In the genomic region with DNA sequence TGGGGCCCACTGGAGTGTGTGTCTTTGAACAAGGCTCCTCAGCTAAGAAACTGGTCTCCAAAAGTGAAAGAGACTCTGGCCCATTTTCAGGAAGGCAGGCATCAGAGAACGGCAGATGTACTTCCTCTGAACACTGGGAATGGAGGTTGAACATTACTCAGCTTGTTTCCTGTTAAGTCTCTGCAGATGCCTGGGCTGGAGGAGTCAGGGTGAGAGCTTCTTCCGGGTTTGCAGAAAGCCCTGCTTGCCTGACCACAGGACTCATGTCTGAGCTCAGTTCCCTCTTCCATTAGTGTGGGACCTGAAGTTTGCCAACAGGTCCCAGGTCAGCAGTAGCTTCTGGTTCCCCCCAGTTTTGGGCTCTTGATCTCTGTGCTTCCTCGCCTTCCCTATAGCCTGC, we compare ENCODE assay signal across 9 mouse cellular contexts. TPM values are rescaled to one million over a fixed set of nuclear protein-coding genes. Genes with fewer than 3 reads are reported as not detected.
DNase-seq lines count a peak whose midpoint lies in the region.
"Had no signal": no experiment of that assay in that cellular context is flagged by ENCODE, and none has a peak within 500 bp of the region (broad histone marks: within the 10 kb centered on the region; RNA-seq: fewer than 3 reads in every experiment).

Gene Nlrp1a (minus strand): TSS at position 44 of the 400 bp plus-strand sequence.

- intact Hi-C loops in heart, postnatal 25 days (cut with DNase I): loop anchor here (10.0 kb wide), 1 partner anchor 120 kb away; no protein-coding TSS in a partner anchor

- DNase-seq in heart, adult 11 months: peak; percentile 93
- no peak for DNase-seq in heart, postnatal 25 days (ENCODE audit: low spot score)
- DNase-seq in right cerebral cortex, postnatal 10 days (ENCODE audit: low spot score in 2 of 2): peak; percentile 31 to 34
- DNase-seq in right cerebral cortex, postnatal 4 days: no peak
- DNase-seq in lung, postnatal 4 days: peak; percentile 34 to 39
- DNase-seq in thymus, postnatal 36 days: peak; percentile 8 to 12
- DNase-seq in cerebellum, adult 18-20 months: no peak
- no peak for DNase-seq in ovary, postnatal 10 days (ENCODE audit: low spot score)
- DNase-seq: cerebellum, adult 9-10 months had no signal

RNA-seq across cellular contexts. Expression of gene Nlrp1a, which starts in this region (rescaled TPM):
- 1 to 10 TPM in 1 of 2 experiments, under 1 TPM in 1; 0.95 to 1.1 TPM for total RNA-seq in heart, postnatal 25 days (2021)

Comparison
In these comparisons a context has a peak if more than half of its experiments do, and no peak if none do; other contexts are left out.
1. DNase-seq: peak in heart, adult 11 months (single experiment), right cerebral cortex, postnatal 10 days (2 of 2), lung, postnatal 4 days (2 of 2) and thymus, postnatal 36 days (2 of 2); none in heart, postnatal 25 days (single experiment), right cerebral cortex, postnatal 4 days (single experiment), cerebellum, adult 18-20 months (0 of 2) and ovary, postnatal 10 days (single experiment).